In the genomic region with DNA sequence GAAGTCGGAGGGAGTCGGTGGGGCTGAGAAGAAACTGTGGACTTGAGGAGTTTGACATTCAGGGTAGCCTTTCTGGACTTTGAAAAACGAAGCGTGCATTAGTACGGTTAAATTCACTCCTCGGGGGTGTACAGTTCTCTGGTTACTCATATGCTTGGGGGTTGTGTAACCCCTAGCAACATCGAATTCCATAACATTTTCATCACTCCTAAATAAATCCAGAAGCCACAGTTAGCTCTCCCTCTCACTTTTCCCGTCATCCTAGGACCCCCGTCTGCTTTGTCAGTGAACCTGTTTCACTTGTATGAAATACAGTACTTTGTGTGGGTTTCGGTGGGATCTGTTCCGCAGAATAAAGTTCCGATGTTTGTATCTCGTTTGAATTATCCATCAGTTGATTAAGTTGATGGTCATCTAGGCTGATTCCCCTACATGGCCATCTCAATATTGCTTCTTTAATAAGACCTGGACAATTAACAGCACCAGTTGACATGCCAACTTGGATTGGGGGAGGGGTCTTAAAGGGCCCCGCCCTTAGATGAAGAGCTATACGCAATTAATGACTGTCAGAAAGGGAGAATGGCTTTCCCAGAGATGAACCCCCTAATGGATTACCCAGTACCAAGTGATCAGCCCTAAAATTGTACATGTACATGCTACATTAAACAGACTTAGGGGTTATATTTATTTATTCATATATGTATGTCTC, we compare ENCODE assay signal across 8 mouse cellular contexts. TPM values are rescaled to one million over a fixed set of nuclear protein-coding genes. Genes with fewer than 3 reads are reported as not detected.
A peak's percentile ranks its signal among the peaks of the same experiment; 100 is the strongest.
DNase-seq lines count a peak whose midpoint lies in the region; ATAC-seq and TF ChIP-seq lines count a peak whose summit lies in the region.

No protein-coding gene starts in this region.

- no peak overlapping the region for H3K27ac ChIP-seq in thymus, adult 2 months (ENCODE audit: control insufficient read depth, insufficient read depth, low read length)
- H3K27ac ChIP-seq in limb, embryonic 12.5 days: peak overlapping the region; percentile 96
- H3K27ac ChIP-seq in stomach, embryonic 14.5 days (ENCODE audit: low read length): peak overlapping the region; percentile 92

- no peaks in the 10 kb centered on the region for H3K27me3 ChIP-seq in thymus, adult 2 months (ENCODE audit: control insufficient read depth, insufficient read depth, low read length)
- no peaks in the 10 kb centered on the region for H3K27me3 ChIP-seq in limb, embryonic 12.5 days
- H3K27me3 ChIP-seq in stomach, embryonic 14.5 days (ENCODE audit: control insufficient read depth, insufficient read depth, low read length): no peaks in the 10 kb centered on the region

- peak overlapping the region; percentile 91 for H3K9ac ChIP-seq in limb, embryonic 12.5 days (replicated peaks)
- peak overlapping the region; percentile 83 for H3K9ac ChIP-seq in stomach, embryonic 14.5 days (replicated peaks; ENCODE audit: low read depth, low read length)

- no peaks in the 10 kb centered on the region for H3K36me3 ChIP-seq in thymus, adult 2 months (ENCODE audit: control insufficient read depth, insufficient read depth, low read length)
- H3K36me3 ChIP-seq in limb, embryonic 12.5 days: peaks cover 13% of the 10 kb centered on the region; the same call in 1 of the 2 replicates
- no peaks in the 10 kb centered on the region for H3K36me3 ChIP-seq in stomach, embryonic 14.5 days (ENCODE audit: control insufficient read depth, insufficient read depth, low read length)

- peak; percentile 32 for DNase-seq in cerebellum, adult 9-11 months
- DNase-seq in cerebellum, adult 8-10 months: no peak
- no peak for DNase-seq in thymus, adult 2 months
- no peak for DNase-seq in thymus, postnatal 10 days (ENCODE audit: low spot score in 2 of 2)
- DNase-seq in urinary bladder, postnatal 14 days (ENCODE audit: low spot score): no peak

- TF ChIP-seq CTCF in thymus, adult 2 months (IDR thresholded peaks at IDR 0.05; ENCODE audit: borderline replicate concordance, control insufficient read depth, extremely low read depth, insufficient read depth, low read length, poor library complexity): no peak

- H3K9me3 ChIP-seq in limb, embryonic 12.5 days: no peaks in the 10 kb centered on the region
- H3K9me3 ChIP-seq in stomach, embryonic 14.5 days (ENCODE audit: control insufficient read depth, low read depth, low read length): no peaks in the 10 kb centered on the region

- peak overlapping the region; percentile 89 for H3K4me3 ChIP-seq in thymus, adult 2 months (ENCODE audit: control insufficient read depth, insufficient read depth, low read length)
- peak overlapping the region; percentile 85 for H3K4me3 ChIP-seq in limb, embryonic 12.5 days (replicated peaks)
- peak overlapping the region; percentile 88 for H3K4me3 ChIP-seq in stomach, embryonic 14.5 days (ENCODE audit: low read depth, low read length)

- peak overlapping the region; percentile 72 for H3K4me2 ChIP-seq in limb, embryonic 12.5 days
- H3K4me2 ChIP-seq in stomach, embryonic 14.5 days (replicated peaks; ENCODE audit: low read depth, low read length): peak overlapping the region; percentile 83

- no peak for ATAC-seq in limb, embryonic 12.5 days (ENCODE audit: insufficient number of reproducible peaks, insufficient read depth, low FRiP score, low TSS enrichment, low read depth)
- no peak for ATAC-seq in stomach, embryonic 14.5 days (ENCODE audit: insufficient number of reproducible peaks, insufficient read depth, low FRiP score, low read depth)
- no peak for ATAC-seq in erythroid progenitor cell, adult 5-6 weeks (replicated peaks; ENCODE audit: low FRiP score, poor library complexity, severe bottlenecking)

- TF ChIP-seq POLR2A in thymus, adult 2 months (IDR thresholded peaks at IDR 0.05; ENCODE audit: control insufficient read depth, extremely low read depth, insufficient read depth, low read length, poor library complexity): no peak

- H3K4me1 ChIP-seq in thymus, adult 2 months (replicated peaks; ENCODE audit: control insufficient read depth, insufficient read depth, low read length): no peaks in the 10 kb centered on the region
- H3K4me1 ChIP-seq in limb, embryonic 12.5 days (replicated peaks): peaks cover 3% of the 10 kb centered on the region
- H3K4me1 ChIP-seq in stomach, embryonic 14.5 days (ENCODE audit: control insufficient read depth, insufficient read depth, low read length): peaks cover 6% of the 10 kb centered on the region; the same call in 1 of the 2 replicates

- 19% methylated on average over 15 of the region's 15 CpGs for WGBS in thymus, adult 2 months
- WGBS in limb, embryonic 12.5 days: 20% methylated on average over 15 of the region's 15 CpGs
- 21% methylated on average over 15 of the region's 15 CpGs for WGBS in stomach, embryonic 14.5 days

RNA-seq across cellular contexts. Expression of a gene that starts 0.7 kb away (rescaled TPM):
- 74.1 and 74.5 TPM in 2 replicates for polyA plus RNA-seq in thymus, adult 2 months (2012; rRNA removed)
- 25.7 and 27.9 TPM in 2 replicates for polyA plus RNA-seq in limb, embryonic 12.5 days (2016; fragmentation: Nextera tagmentation; extraction: Ambion mirVana)
- 24.2 and 27.3 TPM in 2 replicates for polyA plus RNA-seq in stomach, embryonic 14.5 days (2014; fragmentation: Nextera tagmentation; extraction: Ambion mirVana)
- total RNA-seq in erythroid progenitor cell, adult 5-6 weeks (2015; ENCODE audit: low replicate concordance): 10.1 and 19.1 TPM in 2 replicates
- total RNA-seq in erythroid progenitor cell, adult 5-6 weeks (2017; ENCODE audit: low replicate concordance): 7.0 and 7.3 TPM in 2 replicates

RNA-seq across cellular contexts. Expression of a gene that starts 55.3 kb away (rescaled TPM):
- 8.4 and 8.5 TPM in 2 replicates for polyA plus RNA-seq in thymus, adult 2 months (2012; rRNA removed)
- polyA plus RNA-seq in limb, embryonic 12.5 days (2016; fragmentation: Nextera tagmentation; extraction: Ambion mirVana): 31.2 and 34.6 TPM in 2 replicates
- polyA plus RNA-seq in stomach, embryonic 14.5 days (2014; fragmentation: Nextera tagmentation; extraction: Ambion mirVana): 27.5 and 28.6 TPM in 2 replicates
- 16.6 and 21.8 TPM in 2 replicates for total RNA-seq in erythroid progenitor cell, adult 5-6 weeks (2015; ENCODE audit: low replicate concordance)
- total RNA-seq in erythroid progenitor cell, adult 5-6 weeks (2017; ENCODE audit: low replicate concordance): 16.9 and 29.1 TPM in 2 replicates
